Mouse (Mus musculus) CH12.LX (cell line): ENCODE data around the gene Zfyve27. TPM values are rescaled to one million over a fixed set of nuclear protein-coding genes. Genes with fewer than 3 reads are reported as not detected.

ENCODE experiments used
- DNase-seq: peaks from one replicate; pipeline ENCODE4 v3.0.0-alpha.2; 2013; ENCODE audit errors: extremely low read depth
- H3K27ac ChIP-seq: 2 replicates; pipeline ENCODE4 v1.5.1; 2012; ENCODE audit warnings: low read depth, mild to moderate bottlenecking, control low read depth, moderate library complexity; ENCODE audit not compliant: insufficient read depth
- H3K27me3 ChIP-seq: replicated peaks from 2 replicates; pipeline ENCODE3; 2012; ENCODE audit warnings: inconsistent platforms
- H3K36me3 ChIP-seq, 2 experiments: replicated peaks in 1 of 2; 2 replicates each; pipeline versions ENCODE3 to v1.6.1; 2012; ENCODE audit warnings: inconsistent platforms in 1 of 2, low read length in 1 of 2, mild to moderate bottlenecking in 1 of 2, mixed read lengths in 1 of 2, moderate library complexity in 1 of 2; ENCODE audit not compliant: control insufficient read depth in 1 of 2, insufficient read depth in 1 of 2
- H3K4me1 ChIP-seq, 2 experiments: 2 replicates each; pipeline ENCODE4 v1.6.1; 2012; ENCODE audit warnings: inconsistent platforms in 1 of 2, moderate library complexity in 1 of 2; ENCODE audit not compliant: insufficient read depth in 2 of 2, control insufficient read depth in 1 of 2
- H3K4me2 ChIP-seq: 2 replicates; pipeline ENCODE4 v1.6.1; 2012; ENCODE audit warnings: low read depth, mild to moderate bottlenecking, control low read depth; ENCODE audit not compliant: poor library complexity, insufficient read depth, severe bottlenecking
- H3K4me3 ChIP-seq, 3 experiments: fragments of 150-350 bp in 1 of 3; sonication (generic) in 1 of 3; replicated peaks in 1 of 3; 2 replicates each; pipeline versions ENCODE3 to v1.5.1; 2011 to 2012; ENCODE audit warnings: low read depth in 2 of 3, low read length in 2 of 3, mild to moderate bottlenecking in 2 of 3, moderate library complexity in 2 of 3, control low read depth in 1 of 3, improper control_type of control experiment in 1 of 3, inconsistent platforms in 1 of 3, mixed read lengths in 1 of 3; ENCODE audit not compliant: poor library complexity in 1 of 3
- H3K79me2 ChIP-seq: replicated peaks from 2 replicates; pipeline ENCODE4 v1.6.1; 2012; ENCODE audit warnings: mild to moderate bottlenecking, moderate library complexity; ENCODE audit not compliant: control insufficient read depth, poor library complexity, insufficient read depth, severe bottlenecking; ENCODE audit errors: extremely low read depth
- H3K9ac ChIP-seq: 2 replicates; pipeline ENCODE4 v1.6.1; 2012; ENCODE audit warnings: low read depth, mild to moderate bottlenecking, control low read depth, moderate library complexity; ENCODE audit not compliant: insufficient read depth
- H3K9me3 ChIP-seq: replicated peaks from 2 replicates; pipeline ENCODE3; 2012; ENCODE audit warnings: low read length, inconsistent platforms, mixed read lengths
- ELF1 ChIP-seq: IDR thresholded peaks from 2 replicates; pipeline ENCODE4 v1.6.1; 2014; ENCODE audit warnings: low read depth, mild to moderate bottlenecking, inconsistent platforms, low read length, improper control_type of control experiment
- EP300 ChIP-seq: IDR thresholded peaks from 2 replicates; pipeline ENCODE4 v1.6.1; 2011; ENCODE audit warnings: low read length, improper control_type of control experiment
- ETS1 ChIP-seq: conservative IDR thresholded peaks from 2 replicates; pipeline ENCODE4 v1.6.1; 2012; ENCODE audit warnings: low read depth, mild to moderate bottlenecking, inconsistent platforms, low read length, improper control_type of control experiment, moderate library complexity
- JUND ChIP-seq: conservative IDR thresholded peaks from 2 replicates; pipeline ENCODE4 v1.6.1; 2011; ENCODE audit warnings: low read depth, low read length, improper control_type of control experiment
- MAFK ChIP-seq: IDR thresholded peaks from 2 replicates; pipeline ENCODE4 v1.6.1; 2011; ENCODE audit warnings: low read length, improper control_type of control experiment; ENCODE audit not compliant: insufficient replicate concordance
- MEF2A ChIP-seq: IDR thresholded peaks from 2 replicates; pipeline ENCODE4 v1.6.1; 2014; ENCODE audit warnings: low read depth, mild to moderate bottlenecking, inconsistent platforms, low read length, improper control_type of control experiment, borderline replicate concordance
- MXI1 ChIP-seq: IDR thresholded peaks from 2 replicates; pipeline ENCODE4 v1.6.1; 2011; ENCODE audit warnings: mild to moderate bottlenecking, low read depth, low read length, improper control_type of control experiment
- NELFE ChIP-seq: IDR thresholded peaks from 2 replicates; pipeline ENCODE4 v1.6.1; 2011; ENCODE audit warnings: low read depth, low read length, improper control_type of control experiment
- NRF1 ChIP-seq: IDR thresholded peaks from 2 replicates; pipeline ENCODE4 v1.6.1; 2014; ENCODE audit warnings: low read depth, mild to moderate bottlenecking, inconsistent platforms, low read length, improper control_type of control experiment, moderate library complexity
- POLR2AphosphoS2 ChIP-seq: IDR thresholded peaks from 2 replicates; pipeline ENCODE4 v1.6.1; 2011; ENCODE audit warnings: low read depth, low read length, improper control_type of control experiment
- TCF12 ChIP-seq: IDR thresholded peaks from 2 replicates; pipeline ENCODE4 v1.6.1; 2014; ENCODE audit warnings: low read depth, mild to moderate bottlenecking, inconsistent platforms, low read length, improper control_type of control experiment
- UBTF ChIP-seq: IDR thresholded peaks from 2 replicates; pipeline ENCODE4 v1.6.1; 2012; ENCODE audit warnings: low read depth, mild to moderate bottlenecking, inconsistent platforms, low read length, improper control_type of control experiment, moderate library complexity
- USF1 ChIP-seq: IDR thresholded peaks from 2 replicates; pipeline ENCODE4 v1.6.1; 2014; ENCODE audit warnings: low read depth, mild to moderate bottlenecking, inconsistent platforms, low read length, improper control_type of control experiment
- ZC3H11A ChIP-seq: IDR thresholded peaks from 2 replicates; pipeline ENCODE4 v1.6.1; 2012; ENCODE audit warnings: low read depth, mild to moderate bottlenecking, inconsistent platforms, low read length, improper control_type of control experiment
- dilution Hi-C: fragments of 300-500 bp; cut with MboI; formaldehyde crosslinking; loops from 2 replicates; pipeline ENCODE4 v1.14.3; 2020; ENCODE audit warnings: low sequenced_read_pairs; ENCODE audit not compliant: extremely low pct_unique_long_range_greater_than_20kb, extremely low pct_ligation_motif_present
- in situ Hi-C: fragments of 300-500 bp; cut with MboI; formaldehyde crosslinking; loops from 3 replicates; pipeline ENCODE4 v1.14.3; 2019; ENCODE audit warnings: low sequenced_read_pairs, low pct_ligation_motif_present, low pct_unique_long_range_greater_than_20kb, mixed read lengths
- polyA plus RNA-seq: library from polyadenylated mRNA; unstranded; fragments of >175 nt; gene quantifications from 2 replicates; pipeline ENCODE4 v1.2.1, GENCODE M21; 2012; ENCODE audit warnings: low read depth; ENCODE audit not compliant: insufficient read length
- total RNA-seq, 2 experiments: library from RNA; depleted of rRNA; stranded (reverse); fragments of 300-350 nt in 1 of 2; fragments of >200 nt in 1 of 2; gene quantifications; 2 replicates each; pipeline ENCODE4 v1.2.3; 2012 to 2014

Zfyve27 gene
- total and polyA plus RNA-seq, 3 experiments, result 11.4 to 19.2 (median 16.2) TPM

- Histone ChIP-seq H3K79me2 (no peaks in the 10 kb centered on the region), H3K27me3 (no peaks in the 10 kb centered on the region), H3K4me2 (peak overlapping the region; percentile 96), H3K36me3 (peaks cover 0 to 14% of the 10 kb centered on the region in 2 experiments), H3K27ac (peak overlapping the region; percentile 5; the same call in 1 of the 2 replicates), H3K9ac (no peak overlapping the region), H3K9me3 (no peaks in the 10 kb centered on the region), H3K4me3 (peak overlapping the region; percentile 23 to 64 (median 61)), H3K4me1 (peaks cover 8 to 30% of the 10 kb centered on the region in 2 experiments)
- in situ Hi-C loops, result no loop called here
- no peak for DNase-seq
- TF ChIP-seq ZC3H11A, result no peak
- no peak for TF ChIP-seq UBTF
- no peak for TF ChIP-seq ELF1
- no peak for TF ChIP-seq JUND
- TF ChIP-seq MEF2A, result no peak
- TF ChIP-seq MXI1, result no peak
- TF ChIP-seq ETS1, result no peak
- TF ChIP-seq TCF12, result no peak
- no peak for TF ChIP-seq NELFE
- TF ChIP-seq MAFK, result no peak
- TF ChIP-seq NRF1, result no peak
- TF ChIP-seq EP300, result no peak
- no peak for TF ChIP-seq USF1
- dilution Hi-C loops, result no loop called here
These were observed 34.0 kb upstream of the Zfyve27 start for GRCm38 (mm10) chr19:42129509-42130293.

GRCm38 (mm10) chr19:42130294-42130606 is 33.5 kb upstream of the Zfyve27 start:
- no peaks in the 10 kb centered on the region for H3K79me2 ChIP-seq
- H3K4me3 ChIP-seq, result no peak overlapping the region
- H3K4me1 ChIP-seq, result peaks cover 8 to 31% of the 10 kb centered on the region in 2 experiments
- dilution Hi-C loops (no loop called here), in situ Hi-C loops (no loop called here)
- H3K27me3 ChIP-seq, result no peaks in the 10 kb centered on the region
- H3K9me3 ChIP-seq, result no peaks in the 10 kb centered on the region
- H3K36me3 ChIP-seq, result peaks cover 0 to 9% of the 10 kb centered on the region in 2 experiments
- no peak for DNase-seq
- H3K4me2 ChIP-seq, result peak overlapping the region; percentile 0; the same call in 1 of the 2 replicates
- H3K9ac ChIP-seq, result no peak overlapping the region
- TF ChIP-seq ELF1 (no peak), ZC3H11A (no peak), POLR2AphosphoS2 (no peak), MAFK (no peak)
- no peak overlapping the region for H3K27ac ChIP-seq
